Mouse (Mus musculus) heart, embryonic 15.5 days (tissue): Measurements from ENCODE around the gene Erlin1. TPM values are rescaled to one million over a fixed set of nuclear protein-coding genes. Genes with fewer than 3 reads are reported as not detected.

Experiments used
- ATAC-seq: fragments of 200-750 bp; cut with Nextera tagmentation; replicated peaks from 2 replicates; pipeline ENCODE4 v1.8.0; 2017; ENCODE audit warnings: low read depth, moderate TSS enrichment; ENCODE audit not compliant: insufficient number of reproducible peaks, insufficient read depth, low FRiP score
- H3K27ac ChIP-seq: fragments of 300-500 bp; sonication (generic); 2 replicates; pipeline ENCODE4 v1.5.1; 2015; ENCODE audit warnings: mild to moderate bottlenecking, inconsistent platforms
- H3K27me3 ChIP-seq: fragments of 300-500 bp; sonication (generic); 2 replicates; pipeline ENCODE4 v1.6.1; 2015; ENCODE audit warnings: inconsistent platforms
- H3K36me3 ChIP-seq: fragments of 300-500 bp; sonication (generic); 2 replicates; pipeline ENCODE4 v1.6.1; 2015; ENCODE audit warnings: mild to moderate bottlenecking, inconsistent platforms
- H3K4me1 ChIP-seq: fragments of 300-500 bp; sonication (generic); replicated peaks from 2 replicates; pipeline ENCODE4 v1.6.1; 2015; ENCODE audit warnings: inconsistent platforms
- H3K4me2 ChIP-seq: fragments of 300-500 bp; sonication (generic); 2 replicates; pipeline ENCODE4 v1.6.1; 2015; ENCODE audit warnings: inconsistent platforms, mild to moderate bottlenecking, moderate library complexity
- H3K4me3 ChIP-seq: fragments of 300-500 bp; sonication (generic); 2 replicates; pipeline ENCODE4 v1.5.1; 2015; ENCODE audit warnings: mild to moderate bottlenecking, inconsistent platforms
- H3K9ac ChIP-seq: fragments of 300-500 bp; sonication (generic); 2 replicates; pipeline ENCODE4 v1.6.1; 2015; ENCODE audit warnings: mild to moderate bottlenecking, inconsistent platforms
- H3K9me3 ChIP-seq: fragments of 300-500 bp; sonication (generic); replicated peaks from 2 replicates; pipeline ENCODE4 v1.6.1; 2016; ENCODE audit warnings: inconsistent platforms
- WGBS: fragments of 180-500 bp; shearing (Covaris S2); methylation state at CpG from one replicate; pipeline ENCODE4 v1.1.7; 2015; ENCODE audit warnings: mixed read lengths; 5-methylcytosine and 5-hydroxymethylcytosine counted together
- polyA plus RNA-seq: library from polyadenylated mRNA; unstranded; fragments of >200 nt; fragmentation: Nextera tagmentation; extraction: Ambion mirVana; gene quantifications from 2 replicates; pipeline ENCODE4 v1.2.1, GENCODE M21; 2015

Gene Erlin1
- polyA plus RNA-seq, 1 experiment from 2014 or later = 14.0 TPM

GRCm38 (mm10) chr19:44080920-44081319, 11.3 kb upstream of the Erlin1 start:
- no peak overlapping the region for H3K27ac ChIP-seq
- H3K27me3 ChIP-seq = no peaks in the 10 kb centered on the region
- no peak for ATAC-seq
- WGBS = 78% methylated on average over 2 of the region's 2 CpGs
- peaks cover 39% of the 10 kb centered on the region for H3K36me3 ChIP-seq
- H3K9ac ChIP-seq = no peak overlapping the region
- H3K9me3 ChIP-seq = no peaks in the 10 kb centered on the region
- H3K4me3 ChIP-seq = no peak overlapping the region
- H3K4me2 ChIP-seq = no peak overlapping the region
- H3K4me1 ChIP-seq = no peaks in the 10 kb centered on the region

- H3K4me1 ChIP-seq = no peaks in the 10 kb centered on the region
- H3K27me3 ChIP-seq = no peaks in the 10 kb centered on the region
- no peak for ATAC-seq
- 86% methylated on average over 2 of the region's 2 CpGs for WGBS
- no peak overlapping the region for H3K9ac ChIP-seq
- no peak overlapping the region for H3K4me3 ChIP-seq
- H3K27ac ChIP-seq = no peak overlapping the region
- no peak overlapping the region for H3K4me2 ChIP-seq
- H3K36me3 ChIP-seq = peaks cover 39% of the 10 kb centered on the region
- H3K9me3 ChIP-seq = no peaks in the 10 kb centered on the region
These were observed 10.4 kb upstream of the Erlin1 start for GRCm38 (mm10) chr19:44080023-44080422.

- no peak for ATAC-seq
- no peak overlapping the region for H3K27ac ChIP-seq
- no peak overlapping the region for H3K4me2 ChIP-seq
- no peak overlapping the region for H3K4me3 ChIP-seq
- H3K36me3 ChIP-seq = peaks cover 26% of the 10 kb centered on the region
- no peaks in the 10 kb centered on the region for H3K4me1 ChIP-seq
- 86% methylated on average over 4 of the region's 4 CpGs for WGBS
- H3K9me3 ChIP-seq = no peaks in the 10 kb centered on the region
- no peaks in the 10 kb centered on the region for H3K27me3 ChIP-seq
- H3K9ac ChIP-seq = no peak overlapping the region
These were observed 7.4 kb upstream of the Erlin1 start for GRCm38 (mm10) chr19:44077024-44077423.

- 85% methylated on average over 9 of the region's 9 CpGs for WGBS
- no peak overlapping the region for H3K4me2 ChIP-seq
- no peak overlapping the region for H3K27ac ChIP-seq
- no peak overlapping the region for H3K9ac ChIP-seq
- no peak overlapping the region for H3K4me3 ChIP-seq
- H3K27me3 ChIP-seq = no peaks in the 10 kb centered on the region
- H3K36me3 ChIP-seq = peaks cover 26% of the 10 kb centered on the region; the same call in 1 of the 2 replicates
- ATAC-seq = no peak
- no peaks in the 10 kb centered on the region for H3K4me1 ChIP-seq
- no peaks in the 10 kb centered on the region for H3K9me3 ChIP-seq
These were observed 6.9 kb upstream of the Erlin1 start for GRCm38 (mm10) chr19:44076457-44076856.

GRCm38 (mm10) chr19:44074986-44075385, 5.4 kb upstream of the Erlin1 start:
- no peak for ATAC-seq
- peaks cover 23% of the 10 kb centered on the region; the same call in 1 of the 2 replicates for H3K36me3 ChIP-seq

GRCm38 (mm10) chr19:44071166-44071565, 1.6 kb upstream of the Erlin1 start:
- WGBS = 67% methylated on average over 5 of the region's 5 CpGs
- H3K9me3 ChIP-seq = no peaks in the 10 kb centered on the region
- ATAC-seq = no peak

More at GRCm38 (mm10) chr19:44074986-44075385, 5.4 kb upstream of the Erlin1 start:
- 65% methylated on average over 11 of the region's 11 CpGs for WGBS
- Histone ChIP-seq H3K9ac (no peak overlapping the region), H3K4me2 (no peak overlapping the region), H3K4me1 (peaks cover 1% of the 10 kb centered on the region; the same call in 1 of the 2 replicates), H3K27me3 (no peaks in the 10 kb centered on the region), H3K4me3 (no peak overlapping the region), H3K9me3 (no peaks in the 10 kb centered on the region), H3K27ac (no peak overlapping the region)

GRCm38 (mm10) chr19:44069914-44070232, 288 bp upstream of the Erlin1 start:
- no peak for ATAC-seq
- H3K27me3 ChIP-seq = no peaks in the 10 kb centered on the region
- peak overlapping the region; percentile 80 for H3K4me2 ChIP-seq
- H3K36me3 ChIP-seq = no peaks in the 10 kb centered on the region
- peak overlapping the region; percentile 71 for H3K27ac ChIP-seq
- H3K4me3 ChIP-seq = peak overlapping the region; percentile 91
- 9% methylated on average over 4 of the region's 4 CpGs for WGBS
- H3K4me1 ChIP-seq = peaks cover 6% of the 10 kb centered on the region; the same call in 1 of the 2 replicates
- no peaks in the 10 kb centered on the region for H3K9me3 ChIP-seq
- peak overlapping the region; percentile 81 for H3K9ac ChIP-seq

More at GRCm38 (mm10) chr19:44071166-44071565, 1.6 kb upstream of the Erlin1 start:
- Histone ChIP-seq H3K4me1 (peaks cover 6% of the 10 kb centered on the region; the same call in 1 of the 2 replicates), H3K27ac (no peak overlapping the region), H3K4me2 (no peak overlapping the region), H3K36me3 (no peaks in the 10 kb centered on the region; the same call in 1 of the 2 replicates), H3K27me3 (no peaks in the 10 kb centered on the region), H3K4me3 (no peak overlapping the region), H3K9ac (no peak overlapping the region)

GRCm38 (mm10) chr19:44068232-44068631, 1.4 kb downstream of the Erlin1 start:
- H3K4me2 ChIP-seq = peak overlapping the region; percentile 80
- H3K27me3 ChIP-seq = no peaks in the 10 kb centered on the region
- H3K36me3 ChIP-seq = peaks cover 5% of the 10 kb centered on the region; the same call in 1 of the 2 replicates
- peaks cover 6% of the 10 kb centered on the region; the same call in 1 of the 2 replicates for H3K4me1 ChIP-seq
- H3K4me3 ChIP-seq = peak overlapping the region; percentile 91; the same call in 1 of the 2 replicates
- no peak overlapping the region for H3K27ac ChIP-seq
- H3K9me3 ChIP-seq = no peaks in the 10 kb centered on the region
- ATAC-seq = no peak
- 66% methylated on average over 4 of the region's 4 CpGs for WGBS
- H3K9ac ChIP-seq = no peak overlapping the region

GRCm38 (mm10) chr19:44067323-44068049, 2.1 kb downstream of the Erlin1 start:
- H3K4me3 ChIP-seq = no peak overlapping the region

GRCm38 (mm10) chr19:44064734-44065133, 4.9 kb downstream of the Erlin1 start:
- peaks cover 23% of the 10 kb centered on the region for H3K36me3 ChIP-seq
- ATAC-seq = no peak

More at GRCm38 (mm10) chr19:44067323-44068049, 2.1 kb downstream of the Erlin1 start:
- peaks cover 8% of the 10 kb centered on the region for H3K36me3 ChIP-seq
- no peak for ATAC-seq
- H3K27ac ChIP-seq = no peak overlapping the region
- 77% methylated on average over 9 of the region's 9 CpGs for WGBS
- no peak overlapping the region for H3K4me2 ChIP-seq
- H3K4me1 ChIP-seq = peaks cover 6% of the 10 kb centered on the region; the same call in 1 of the 2 replicates
- no peaks in the 10 kb centered on the region for H3K9me3 ChIP-seq
- no peak overlapping the region for H3K9ac ChIP-seq
- H3K27me3 ChIP-seq = no peaks in the 10 kb centered on the region

GRCm38 (mm10) chr19:44063773-44064172, 5.8 kb downstream of the Erlin1 start:
- H3K36me3 ChIP-seq = peaks cover 23% of the 10 kb centered on the region
- WGBS = 83% methylated on average over 7 of the region's 7 CpGs

More at GRCm38 (mm10) chr19:44064734-44065133, 4.9 kb downstream of the Erlin1 start:
- H3K27me3 ChIP-seq = no peaks in the 10 kb centered on the region
- no peak overlapping the region for H3K27ac ChIP-seq
- H3K4me1 ChIP-seq = peaks cover 3% of the 10 kb centered on the region; the same call in 1 of the 2 replicates
- no peak overlapping the region for H3K4me2 ChIP-seq
- WGBS = 89% methylated on average over 2 of the region's 2 CpGs
- H3K4me3 ChIP-seq = no peak overlapping the region
- no peak overlapping the region for H3K9ac ChIP-seq
- H3K9me3 ChIP-seq = no peaks in the 10 kb centered on the region

More at GRCm38 (mm10) chr19:44063773-44064172, 5.8 kb downstream of the Erlin1 start:
- Histone ChIP-seq H3K27me3 (no peaks in the 10 kb centered on the region), H3K9me3 (no peaks in the 10 kb centered on the region), H3K27ac (no peak overlapping the region), H3K4me2 (no peak overlapping the region), H3K9ac (no peak overlapping the region), H3K4me3 (no peak overlapping the region), H3K4me1 (peaks cover 3% of the 10 kb centered on the region; the same call in 1 of the 2 replicates)
- no peak for ATAC-seq
